Mouse (Mus musculus) G1E (cell line): ENCODE measurements around the gene Rad51d. TPM values are rescaled to one million over a fixed set of nuclear protein-coding genes. Genes with fewer than 3 reads are reported as not detected.
A peak's percentile ranks its signal among the peaks of the same experiment; 100 is the strongest.
"Not testable (repeated sequence)": the region's sequence is repeated elsewhere in the genome, so short reads cannot be mapped to it uniquely, and the experiment has no call there.

Source experiments
- ATAC-seq: 2 replicates; pipeline ENCODE4 v1.8.0; 2016; ENCODE audit warnings: mild to moderate bottlenecking; ENCODE audit not compliant: insufficient number of reproducible peaks, poor library complexity, low FRiP score, severe bottlenecking; ENCODE audit errors: extremely low read depth
- DNase-seq: peaks from one replicate; pipeline ENCODE4 v3.0.0; 2012; ENCODE audit warnings: low spot score
- H3K27me3 ChIP-seq: 2 replicates; pipeline ENCODE4 v1.6.1; 2012; ENCODE audit warnings: mild to moderate bottlenecking, low read length, inconsistent platforms; ENCODE audit not compliant: insufficient read depth
- H3K36me3 ChIP-seq: replicated peaks from 2 replicates; pipeline ENCODE3; 2012; ENCODE audit warnings: mild to moderate bottlenecking, inconsistent platforms
- H3K4me1 ChIP-seq: 2 replicates; pipeline ENCODE4 v1.6.1; 2012; ENCODE audit warnings: low read depth, low read length, inconsistent platforms, mixed read lengths; ENCODE audit not compliant: insufficient read depth
- H3K4me3 ChIP-seq: 2 replicates; pipeline ENCODE4 v1.5.1; 2012; ENCODE audit warnings: low read depth, mild to moderate bottlenecking, inconsistent platforms, low read length, moderate library complexity, mixed read lengths
- H3K9me3 ChIP-seq: replicated peaks from 2 replicates; pipeline ENCODE4 v1.6.1; 2012; ENCODE audit warnings: inconsistent platforms
- CTCF ChIP-seq: IDR thresholded peaks from 2 replicates; pipeline ENCODE4 v1.5.1; 2012; ENCODE audit warnings: low read depth, low read length, inconsistent platforms, mixed read lengths
- GATA1 ChIP-seq: IDR thresholded peaks from 2 replicates; pipeline ENCODE4 v1.6.1; 2012; ENCODE audit warnings: borderline replicate concordance, low read length, inconsistent platforms, mixed read lengths
- GATA2 ChIP-seq: IDR thresholded peaks from 2 replicates; pipeline ENCODE4 v1.6.1; 2012; ENCODE audit warnings: low read depth, low read length, inconsistent platforms, borderline replicate concordance
- POLR2AphosphoS5 ChIP-seq: IDR thresholded peaks from 2 replicates; pipeline ENCODE4 v1.6.1; 2012; ENCODE audit warnings: low read depth, low read length, inconsistent platforms; ENCODE audit not compliant: insufficient replicate concordance
- TAL1 ChIP-seq: conservative IDR thresholded peaks from 2 replicates; pipeline ENCODE4 v1.6.1; 2012; ENCODE audit warnings: low read depth, low read length, inconsistent platforms, mixed read lengths
- polyA plus RNA-seq: library from polyadenylated mRNA; stranded (reverse); fragments of >175 nt; gene quantifications from 2 replicates; pipeline ENCODE4 v1.2.3, GENCODE M21; 2012
- total RNA-seq, 2 experiments: library from RNA; stranded (forward) in 1 of 2; stranded (reverse) in 1 of 2; fragments of 200-1000 nt in 1 of 2; fragments of >200 nt in 1 of 2; fragmentation: Nextera tagmentation in 1 of 2; gene quantifications; 2 replicates each; pipeline ENCODE4 v1.2.3; 2014 to 2017

The Rad51d gene
- total RNA-seq (2014; fragmentation: Nextera tagmentation) = 21.3 and 24.6 TPM in 2 replicates
- total RNA-seq (2017) = 13.4 and 16.0 TPM in 2 replicates
- 10.3 and 13.6 TPM in 2 replicates for polyA plus RNA-seq

DNA sequence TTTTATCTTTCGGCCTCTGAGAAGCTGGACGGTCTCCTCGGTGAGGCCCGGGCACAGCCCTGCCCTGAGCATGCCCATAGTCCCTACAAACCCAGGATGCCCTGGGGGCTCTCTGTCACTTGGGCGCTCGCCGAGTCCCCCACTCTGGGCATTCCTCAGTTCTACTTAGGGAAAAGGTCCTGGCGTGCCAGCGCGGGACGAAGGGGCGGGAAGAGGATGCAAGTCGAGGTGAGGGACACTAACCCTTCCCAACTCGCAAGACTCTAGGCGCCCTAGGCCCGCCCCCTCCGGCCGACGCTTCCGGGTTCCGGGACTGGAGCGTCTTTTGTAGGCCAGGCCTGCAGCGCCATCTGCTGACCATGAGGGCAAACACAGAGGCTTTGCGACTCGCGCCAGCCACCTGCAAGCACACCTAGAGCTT, at the start of gene Rad51d:
TSS of gene Rad51d (minus strand) at position 273 of the 421 bp plus-strand sequence.
- H3K9me3 ChIP-seq = no peaks in the 10 kb centered on the region
- H3K36me3 ChIP-seq = peaks cover 21% of the 10 kb centered on the region
- TF ChIP-seq GATA2 (no peak), GATA1 (no peak), POLR2AphosphoS5 (no peak), TAL1 (no peak), CTCF (peak; percentile 71)
- peaks cover 7% of the 10 kb centered on the region; the same call in 1 of the 2 replicates for H3K27me3 ChIP-seq
- ATAC-seq = peak; percentile 80
- peaks cover 42% of the 10 kb centered on the region for H3K4me1 ChIP-seq
- DNase-seq = peak; percentile 92
- peak within 1 kb of the TSS; percentile 79 for H3K4me3 ChIP-seq

DNA sequence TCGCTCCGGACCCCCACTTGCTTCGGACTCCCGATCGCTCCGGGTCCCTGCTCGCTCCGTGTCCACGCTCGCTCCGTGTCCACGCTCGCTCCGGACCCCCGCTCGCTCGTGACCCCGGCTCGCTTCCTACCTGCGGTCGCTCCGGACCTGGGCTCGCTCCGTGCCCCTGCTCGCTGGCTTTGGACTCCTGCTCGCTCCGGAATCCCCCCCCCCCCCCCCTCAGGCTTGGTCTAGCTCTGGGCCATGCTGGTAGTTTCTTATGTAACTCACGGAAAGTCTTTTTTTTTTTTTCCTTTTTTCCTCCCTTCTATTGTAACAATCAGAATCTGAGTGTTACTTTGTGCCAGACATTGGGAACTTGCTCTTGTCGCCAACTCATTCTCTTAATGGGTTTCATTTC, 42.8 kb upstream of the Rad51d start:
- TF ChIP-seq CTCF (no peak), GATA1 (no peak), POLR2AphosphoS5 (no peak), GATA2 (no peak), TAL1 (no peak)
- no peak overlapping the region for H3K4me3 ChIP-seq
- peaks cover 6% of the 10 kb centered on the region for H3K27me3 ChIP-seq

DNA sequence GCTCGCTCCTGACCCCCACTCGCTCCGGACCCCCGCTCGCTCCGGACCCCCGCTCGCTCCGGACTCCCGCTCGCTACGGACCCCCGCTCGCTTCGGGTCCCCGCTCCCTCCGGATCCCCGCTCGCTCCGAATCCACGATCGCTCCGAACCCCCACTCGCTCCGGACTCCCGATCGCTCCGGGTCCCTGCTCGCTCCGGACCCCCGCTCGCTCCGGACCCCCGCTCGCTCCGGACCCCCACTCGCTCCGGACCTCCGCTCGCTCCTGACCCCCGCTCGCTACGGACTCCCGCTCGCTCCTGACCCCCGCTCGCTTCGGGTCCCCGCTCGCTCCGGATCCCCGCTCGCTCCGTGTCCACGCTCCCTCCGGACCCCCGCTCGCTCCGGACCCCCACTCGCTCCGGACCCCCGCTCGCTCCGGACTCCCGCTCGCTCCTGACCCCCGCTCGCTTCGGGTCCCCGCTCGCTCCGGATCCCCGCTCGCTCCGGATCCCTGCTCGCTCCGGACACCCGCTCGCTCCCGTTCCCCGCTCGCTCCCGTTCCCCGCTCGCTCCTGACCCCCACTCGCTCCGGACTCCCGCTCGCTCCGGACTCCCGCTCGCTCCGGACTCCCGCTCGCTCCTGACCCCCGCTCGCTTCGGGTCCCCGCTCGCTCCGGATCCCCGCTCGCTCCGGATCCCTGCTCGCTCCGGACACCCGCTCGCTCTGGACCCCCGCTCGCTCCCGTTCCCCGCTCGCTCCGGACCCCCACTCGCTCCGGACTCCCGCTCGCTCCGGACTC, 41.4 kb upstream of the Rad51d start:
- not testable (repeated sequence) for ATAC-seq, H3K36me3 ChIP-seq, DNase-seq, H3K27me3 ChIP-seq, H3K4me1 ChIP-seq, H3K4me3 ChIP-seq
- H3K9me3 ChIP-seq = peaks cover 44% of the 10 kb centered on the region

More for the DNA sequence above, 42.8 kb upstream of the Rad51d start:
- Histone ChIP-seq H3K36me3 (no peaks in the 10 kb centered on the region), H3K4me1 (no peaks in the 10 kb centered on the region), H3K9me3 (peaks cover 44% of the 10 kb centered on the region)
- ATAC-seq (no peak), DNase-seq (no peak)

DNA sequence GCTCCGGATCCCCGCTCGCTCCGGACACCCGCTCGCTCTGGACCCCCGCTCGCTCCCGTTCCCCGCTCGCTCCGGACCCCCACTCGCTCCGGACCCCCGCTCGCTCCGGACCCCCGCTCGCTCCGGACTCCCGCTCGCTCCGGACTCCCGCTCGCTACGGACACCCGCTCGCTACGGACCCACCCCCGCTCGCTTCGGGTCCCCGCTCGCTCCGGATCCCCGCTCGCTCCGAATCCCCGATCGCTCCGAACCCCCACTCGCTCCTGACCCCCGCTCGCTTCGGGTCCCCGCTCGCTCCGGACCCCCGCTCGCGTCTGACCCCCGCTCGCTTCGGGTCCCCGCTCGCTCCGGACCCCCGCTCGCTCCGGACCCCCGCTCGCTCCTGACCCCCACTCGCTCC, 40.7 kb upstream of the Rad51d start:
- not testable (repeated sequence) for H3K36me3 ChIP-seq, H3K4me3 ChIP-seq, H3K27me3 ChIP-seq, H3K4me1 ChIP-seq, DNase-seq, ATAC-seq
- H3K9me3 ChIP-seq = peaks cover 47% of the 10 kb centered on the region

DNA sequence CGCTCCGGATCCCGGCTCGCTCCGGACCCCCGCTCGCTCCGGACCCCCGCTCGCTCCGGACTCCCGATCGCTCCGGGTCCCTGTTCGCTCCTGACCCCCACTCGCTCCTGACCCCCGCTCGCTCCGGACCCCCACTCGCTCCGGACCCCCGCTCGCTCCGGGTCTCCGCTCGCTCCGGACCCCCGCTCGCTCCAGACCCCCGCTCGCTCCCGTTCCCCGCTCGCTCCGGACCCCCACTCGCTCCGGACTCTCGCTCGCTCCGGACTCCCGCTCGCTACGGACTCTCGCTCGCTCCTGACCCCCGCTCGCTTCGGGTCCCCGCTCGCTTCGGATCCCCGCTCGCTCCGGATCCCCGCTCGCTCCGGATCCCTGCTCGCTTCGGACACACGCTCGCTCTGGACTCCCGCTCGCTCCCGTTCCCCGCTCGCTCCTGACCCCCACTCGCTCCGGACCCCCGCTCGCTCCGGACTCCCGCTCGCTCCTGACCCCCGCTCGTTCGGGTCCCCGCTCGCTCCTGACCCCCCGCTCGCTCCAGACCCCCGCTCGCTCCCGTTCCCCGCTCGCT, 40.1 kb upstream of the Rad51d start:
- not testable (repeated sequence) for DNase-seq, ATAC-seq, H3K4me3 ChIP-seq, H3K27me3 ChIP-seq, H3K4me1 ChIP-seq, H3K36me3 ChIP-seq
- peaks cover 47% of the 10 kb centered on the region for H3K9me3 ChIP-seq

DNA sequence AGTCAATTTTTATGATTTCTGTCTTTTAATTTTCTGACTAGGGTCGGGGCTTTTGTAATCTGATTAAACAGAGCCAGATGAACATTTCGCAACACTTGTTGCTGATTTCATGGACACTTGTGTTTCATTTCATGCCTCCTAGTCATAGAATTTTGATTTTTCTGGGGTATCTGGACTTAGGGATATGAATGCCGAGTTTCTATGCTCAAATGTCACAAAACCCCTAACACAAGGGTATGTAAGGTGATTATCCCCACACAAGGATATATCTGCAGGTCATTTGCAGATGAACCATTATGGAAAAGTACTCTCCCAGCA, 39.2 kb upstream of the Rad51d start:
- Histone ChIP-seq H3K36me3 (no peaks in the 10 kb centered on the region), H3K4me1 (no peaks in the 10 kb centered on the region), H3K4me3 (no peak overlapping the region), H3K9me3 (peaks cover 47% of the 10 kb centered on the region), H3K27me3 (no peaks in the 10 kb centered on the region; the same call in 1 of the 2 replicates)
- DNase-seq (no peak), ATAC-seq (no peak)
- TF ChIP-seq GATA1 (no peak), GATA2 (no peak), POLR2AphosphoS5 (no peak), TAL1 (no peak), CTCF (no peak)

DNA sequence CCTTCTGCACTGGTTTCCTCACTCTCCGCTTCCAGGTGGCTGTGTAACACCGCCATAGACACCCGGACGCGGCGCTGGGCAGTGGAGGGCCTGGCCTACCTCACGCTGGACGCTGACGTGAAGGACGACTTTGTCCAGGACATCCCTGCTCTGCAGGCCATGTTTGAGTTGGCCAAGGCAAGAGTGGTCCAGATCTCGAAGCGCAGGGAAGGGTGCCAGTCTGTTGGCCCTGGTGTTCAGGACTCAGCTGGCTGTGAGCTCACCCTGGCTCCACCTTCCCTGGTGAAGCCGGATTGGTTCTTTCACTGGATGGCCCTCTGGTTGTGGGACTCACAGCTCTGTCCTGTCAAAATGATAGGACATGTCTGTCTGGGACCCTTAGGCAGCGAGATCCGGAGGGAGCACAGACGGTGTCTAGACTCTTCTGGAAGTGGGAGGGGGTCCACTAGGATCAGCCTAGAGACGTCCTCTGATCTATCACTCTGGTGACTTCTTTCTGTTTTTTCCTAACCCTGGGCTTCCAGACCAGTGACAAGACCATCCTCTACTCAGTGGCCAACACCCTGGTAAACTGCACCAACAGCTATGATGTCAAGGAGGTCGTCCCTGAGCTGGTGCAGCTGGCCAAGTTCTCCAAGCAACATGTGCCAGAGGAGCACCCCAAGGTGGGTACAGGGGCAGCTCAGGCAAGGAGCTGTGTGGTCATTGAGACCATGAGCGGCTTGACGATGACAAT, 38.7 kb upstream of the Rad51d start:
- no peak for TF ChIP-seq CTCF
- TF ChIP-seq GATA2 = no peak
- TF ChIP-seq POLR2AphosphoS5 = no peak
- ATAC-seq = no peak
- no peak for DNase-seq
- Histone ChIP-seq H3K9me3 (peaks cover 44% of the 10 kb centered on the region), H3K36me3 (no peaks in the 10 kb centered on the region), H3K27me3 (no peaks in the 10 kb centered on the region; the same call in 1 of the 2 replicates), H3K4me3 (peak overlapping the region; percentile 21; the same call in 1 of the 2 replicates), H3K4me1 (no peaks in the 10 kb centered on the region)

DNA sequence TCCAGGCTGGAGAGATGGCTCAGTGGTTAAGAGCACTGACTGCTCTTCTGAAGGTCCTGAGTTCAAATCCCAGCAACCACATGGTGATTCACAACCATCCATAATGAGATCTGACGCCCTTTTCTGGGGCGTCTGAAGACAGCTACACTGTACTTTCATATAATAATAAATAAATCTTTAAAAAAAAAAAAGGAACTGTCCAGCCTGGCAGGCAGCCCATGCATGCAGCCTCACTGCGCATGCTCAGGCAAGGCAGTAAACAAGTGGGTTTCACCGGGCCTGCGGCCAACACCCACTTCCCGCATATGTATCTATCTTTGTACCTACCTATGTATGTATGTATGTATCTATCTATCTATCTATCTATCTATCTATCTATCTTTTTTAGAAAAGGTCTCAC, 33.5 kb upstream of the Rad51d start:
- peaks cover 12% of the 10 kb centered on the region for H3K27me3 ChIP-seq
- ATAC-seq = not testable (repeated sequence)

More for the DNA sequence above, 33.5 kb upstream of the Rad51d start:
- not testable (repeated sequence) for H3K9me3 ChIP-seq, DNase-seq, H3K4me3 ChIP-seq, H3K36me3 ChIP-seq, H3K4me1 ChIP-seq
